Mouse (Mus musculus): ENCODE measurements around the gene Olfml2b.

GRCm38 (mm10) chr1:170611631-170612030 is 32.7 kb upstream of the Olfml2b start:
- TF ChIP-seq CTCF (IDR thresholded peaks at IDR 0.05; ENCODE audit: low read depth, low read length) (no peak), GATA1 (IDR thresholded peaks at IDR 0.05; ENCODE audit: borderline replicate concordance, low read length) (no peak), TAL1 (conservative IDR thresholded peaks at IDR 0.05; ENCODE audit: low read depth, low read length) (no peak)
